Mouse (Mus musculus) kidney, embryonic 16.5 days (tissue): ENCODE measurements around the gene Snx22. TPM values are rescaled to one million over a fixed set of nuclear protein-coding genes. Genes with fewer than 3 reads are reported as not detected.

ENCODE experiments used
- ATAC-seq: fragments of 200-750 bp; cut with Nextera tagmentation; 2 replicates; pipeline ENCODE4 v1.8.0; 2017; ENCODE audit warnings: moderate TSS enrichment; ENCODE audit not compliant: low FRiP score, low TSS enrichment
- H3K27ac ChIP-seq: fragments of 300-500 bp; sonication (generic); 2 replicates; pipeline ENCODE4 v1.5.1; 2014; ENCODE audit warnings: low read length
- H3K27me3 ChIP-seq: fragments of 300-500 bp; sonication (generic); 2 replicates; pipeline ENCODE4 v1.6.1; 2014; ENCODE audit warnings: low read length, control low read depth, mixed read lengths; ENCODE audit not compliant: insufficient read depth
- H3K36me3 ChIP-seq: fragments of 300-500 bp; sonication (generic); 2 replicates; pipeline ENCODE4 v1.6.1; 2014; ENCODE audit warnings: low read length, control low read depth, mixed read lengths; ENCODE audit not compliant: insufficient read depth
- H3K4me1 ChIP-seq: fragments of 300-500 bp; sonication (generic); 2 replicates; pipeline ENCODE4 v1.6.1; 2014; ENCODE audit warnings: low read length, control low read depth, mixed read lengths; ENCODE audit not compliant: insufficient read depth
- H3K4me2 ChIP-seq: fragments of 300-500 bp; sonication (generic); replicated peaks from 2 replicates; pipeline ENCODE4 v1.6.1; 2014; ENCODE audit warnings: low read depth, low read length
- H3K4me3 ChIP-seq: fragments of 300-500 bp; sonication (generic); 2 replicates; pipeline ENCODE4 v1.5.1; 2014; ENCODE audit warnings: mild to moderate bottlenecking, low read length
- H3K9ac ChIP-seq: fragments of 300-500 bp; sonication (generic); replicated peaks from 2 replicates; pipeline ENCODE4 v1.6.1; 2014; ENCODE audit warnings: low read length
- H3K9me3 ChIP-seq: fragments of 300-500 bp; sonication (generic); 2 replicates; pipeline ENCODE4 v1.6.1; 2016; ENCODE audit warnings: low read length, control low read depth
- WGBS: fragments of 180-500 bp; shearing (Covaris S2); extraction: QIAGEN DNeasy Blood & Tissue Kit; methylation state at CpG from one replicate; pipeline ENCODE4 v1.1.7; 2014; 5-methylcytosine and 5-hydroxymethylcytosine counted together
- polyA plus RNA-seq: library from polyadenylated mRNA; unstranded; fragments of >200 nt; fragmentation: Nextera tagmentation; extraction: Ambion mirVana; gene quantifications from 2 replicates; pipeline ENCODE4 v1.2.1, GENCODE M21; 2015

Gene Snx22
- polyA plus RNA-seq, result 1.4 and 1.7 TPM in 2 replicates

DNA sequence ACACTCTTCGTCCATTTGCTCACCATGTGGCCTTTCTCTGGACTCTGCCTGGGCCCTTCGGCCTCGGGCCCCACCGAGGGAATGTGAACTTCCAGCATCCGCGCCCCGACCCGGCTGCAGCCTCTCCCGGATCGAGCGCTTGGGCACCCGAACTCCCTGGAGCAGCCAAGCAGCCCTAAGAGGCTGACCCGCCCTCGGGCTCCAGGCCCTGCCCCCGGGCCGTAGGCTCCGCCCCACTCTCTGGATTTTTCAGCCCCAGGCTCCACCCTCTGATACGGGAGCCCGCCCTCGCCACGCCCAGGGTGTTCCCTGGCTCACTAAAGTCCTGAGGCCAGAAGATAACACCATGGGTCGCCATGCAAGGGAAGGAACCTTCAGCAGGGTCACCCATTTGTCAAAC is at the start of gene Snx22:
Snx22 (minus strand) TSS at position 137 of the 400 bp plus-strand sequence.
- peak within 1 kb of the TSS; percentile 83 for H3K4me2 ChIP-seq
- H3K9me3 ChIP-seq, result no peaks in the 10 kb centered on the region
- WGBS, result 0% methylated on average over 22 of the region's 22 CpGs
- ATAC-seq, result peak; percentile 92
- H3K27ac ChIP-seq, result no peak within 1 kb of the TSS
- H3K27me3 ChIP-seq, result peaks cover 16% of the 10 kb centered on the region; the same call in 1 of the 2 replicates
- H3K4me1 ChIP-seq, result peaks cover 5% of the 10 kb centered on the region; the same call in 1 of the 2 replicates
- peak within 1 kb of the TSS; percentile 56 for H3K9ac ChIP-seq
- H3K4me3 ChIP-seq, result peak within 1 kb of the TSS; percentile 58
- H3K36me3 ChIP-seq, result peaks cover 23% of the 10 kb centered on the region

DNA sequence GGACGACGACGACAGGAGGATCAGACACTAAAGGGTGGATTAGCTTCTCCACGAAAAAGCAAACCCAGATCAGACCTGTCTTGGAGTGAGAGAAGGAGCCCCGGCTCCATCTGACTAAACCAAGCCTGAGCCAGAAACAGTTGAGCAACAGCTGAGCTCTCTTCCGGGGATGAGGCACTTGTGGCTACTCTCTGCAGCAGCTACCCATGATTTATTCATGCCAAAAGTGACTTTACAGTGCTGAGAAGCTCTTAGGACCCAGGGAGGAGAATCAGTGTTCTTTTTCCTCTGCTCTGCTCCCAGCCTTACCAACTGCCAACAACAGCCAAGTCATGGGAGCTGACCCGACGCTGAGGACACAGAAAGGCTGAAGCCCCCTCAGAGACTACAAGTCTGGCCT is 47.4 kb upstream of the Snx22 start:
- ATAC-seq, result no peak
- Histone ChIP-seq H3K36me3 (peaks cover 15% of the 10 kb centered on the region), H3K4me2 (no peak overlapping the region), H3K9ac (no peak overlapping the region), H3K9me3 (no peaks in the 10 kb centered on the region), H3K27me3 (no peaks in the 10 kb centered on the region), H3K4me3 (no peak overlapping the region), H3K27ac (peak overlapping the region; percentile 20; the same call in 1 of the 2 replicates), H3K4me1 (peaks cover 9% of the 10 kb centered on the region; the same call in 1 of the 2 replicates)
- WGBS, result 54% methylated on average over 8 of the region's 8 CpGs

DNA sequence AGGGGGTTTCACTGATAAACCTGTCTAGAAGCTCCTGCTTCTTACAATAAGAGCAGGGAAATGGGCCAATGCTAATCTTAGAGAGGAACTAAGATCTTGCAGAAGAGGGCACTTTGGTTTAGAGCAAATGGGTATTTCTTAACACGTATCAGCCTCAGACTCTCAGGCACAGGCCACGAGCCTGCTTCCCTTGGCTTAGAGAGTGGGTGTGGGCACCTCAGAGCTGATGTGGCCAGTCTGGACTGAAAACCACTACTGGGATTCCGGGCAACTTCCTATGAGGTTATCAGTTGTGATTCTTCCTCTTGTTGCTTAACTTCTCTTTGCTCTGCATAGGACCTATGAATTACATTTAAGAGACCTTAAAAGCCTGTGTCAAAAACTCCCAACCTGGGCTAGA is 44.8 kb upstream of the Snx22 start:
- no peak overlapping the region for H3K4me3 ChIP-seq
- no peak for ATAC-seq
- peaks cover 15% of the 10 kb centered on the region for H3K36me3 ChIP-seq
- H3K27ac ChIP-seq, result no peak overlapping the region
- H3K9me3 ChIP-seq, result no peaks in the 10 kb centered on the region
- H3K4me2 ChIP-seq, result no peak overlapping the region
- H3K27me3 ChIP-seq, result no peaks in the 10 kb centered on the region
- H3K9ac ChIP-seq, result no peak overlapping the region
- H3K4me1 ChIP-seq, result peaks cover 6% of the 10 kb centered on the region; the same call in 1 of the 2 replicates
- WGBS, result 90% methylated on average over 3 of the region's 3 CpGs

DNA sequence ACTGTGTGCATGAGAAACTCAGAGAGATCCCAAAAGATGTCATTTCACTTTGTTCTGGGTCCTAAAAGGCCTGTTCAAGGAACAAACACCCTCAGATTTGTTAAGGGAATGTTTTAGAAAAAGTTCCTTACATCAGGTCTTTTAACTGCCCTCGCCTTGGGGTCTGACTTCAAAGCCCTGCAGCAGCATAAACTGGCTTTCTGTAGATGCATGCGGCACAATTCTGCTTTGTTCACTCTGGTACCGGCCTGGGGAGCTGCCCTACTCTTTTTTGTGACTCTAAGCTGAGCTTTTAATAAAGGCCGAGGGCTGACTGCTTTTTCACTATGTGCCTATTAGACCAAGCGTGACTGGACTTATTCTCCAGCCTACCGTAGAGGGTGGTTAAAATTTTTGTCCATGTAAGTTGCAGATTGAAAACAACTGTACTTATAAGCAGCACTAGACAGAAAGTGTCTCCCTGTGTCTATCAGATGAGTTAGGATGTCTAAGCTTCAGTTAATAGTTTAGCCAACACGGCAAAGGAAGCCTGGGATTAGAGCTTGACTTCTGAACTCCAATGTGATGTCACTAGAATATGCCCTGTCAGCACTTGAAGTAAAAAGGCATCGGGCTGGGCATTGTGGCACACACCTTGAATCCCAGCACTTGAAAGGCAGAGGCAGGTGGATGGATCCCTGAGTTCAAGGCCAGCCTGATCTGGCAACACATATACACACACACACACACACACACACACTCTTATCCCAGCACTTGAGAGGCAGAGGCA is 41.3 kb upstream of the Snx22 start:
- 71% methylated on average over 8 of the region's 8 CpGs for WGBS
- H3K9me3 ChIP-seq, result no peaks in the 10 kb centered on the region
- H3K9ac ChIP-seq, result 0 out of 2 replicates have a peak overlapping the region, but pooled peaks have one; percentile 26
- peak overlapping the region; percentile 43 for H3K27ac ChIP-seq
- no peaks in the 10 kb centered on the region for H3K4me1 ChIP-seq
- H3K4me2 ChIP-seq, result no peak overlapping the region
- H3K27me3 ChIP-seq, result no peaks in the 10 kb centered on the region
- peaks cover 33% of the 10 kb centered on the region for H3K36me3 ChIP-seq
- H3K4me3 ChIP-seq, result no peak overlapping the region
- peak; percentile 57; the same call in 1 of the 2 replicates for ATAC-seq

DNA sequence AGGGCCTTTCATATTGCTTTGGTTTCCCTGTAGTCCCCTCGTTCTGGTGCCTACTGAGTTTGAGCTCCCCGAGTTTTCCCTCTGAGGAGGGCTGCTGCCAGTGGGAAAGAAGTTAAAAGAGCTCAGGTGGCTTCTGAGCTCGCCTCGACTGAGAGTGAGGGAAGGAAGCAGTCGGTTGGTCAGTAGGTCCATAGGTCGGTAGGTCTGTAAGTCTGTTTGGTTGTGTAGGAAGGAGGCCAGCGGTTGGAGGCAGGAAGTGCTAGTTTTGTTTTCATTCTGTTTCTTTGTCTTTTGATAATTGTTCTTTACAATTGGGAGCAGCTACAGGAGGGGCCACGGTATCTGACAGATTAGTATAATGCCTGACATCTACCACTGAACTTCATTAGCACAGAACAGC is 40.6 kb upstream of the Snx22 start:
- WGBS, result 58% methylated on average over 8 of the region's 8 CpGs
- H3K4me2 ChIP-seq, result no peak overlapping the region
- H3K36me3 ChIP-seq, result peaks cover 32% of the 10 kb centered on the region
- no peaks in the 10 kb centered on the region for H3K9me3 ChIP-seq
- ATAC-seq, result no peak
- H3K27me3 ChIP-seq, result no peaks in the 10 kb centered on the region
- H3K9ac ChIP-seq, result no peak overlapping the region
- H3K27ac ChIP-seq, result peak overlapping the region; percentile 43
- no peaks in the 10 kb centered on the region for H3K4me1 ChIP-seq
- H3K4me3 ChIP-seq, result no peak overlapping the region

DNA sequence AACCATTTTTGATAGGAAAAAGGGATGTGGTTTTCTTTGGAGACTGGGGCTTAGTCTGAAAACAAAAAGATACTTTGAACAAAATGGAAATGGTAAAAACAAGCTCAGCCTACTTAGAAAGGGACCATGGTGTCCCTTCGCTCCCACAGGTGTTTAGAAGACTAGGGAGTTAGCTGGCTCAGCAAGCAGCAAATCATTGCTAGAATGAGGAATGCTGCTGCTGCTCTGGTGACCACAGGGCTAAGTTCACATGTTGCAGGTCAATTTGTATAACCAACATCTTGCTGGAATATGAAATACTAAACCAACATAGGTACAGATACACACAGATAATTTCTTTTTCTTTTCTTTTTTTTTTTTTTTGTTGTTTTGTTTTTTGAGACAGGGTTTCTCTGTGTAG is 40.1 kb upstream of the Snx22 start:
- H3K36me3 ChIP-seq, result peaks cover 38% of the 10 kb centered on the region
- no peak overlapping the region for H3K4me3 ChIP-seq
- 97% methylated on average over 1 of the region's 1 CpGs for WGBS
- no peak for ATAC-seq
- no peak overlapping the region; the same call in 1 of the 2 replicates for H3K27ac ChIP-seq
- no peaks in the 10 kb centered on the region for H3K9me3 ChIP-seq
- H3K4me2 ChIP-seq, result no peak overlapping the region
- no peaks in the 10 kb centered on the region for H3K4me1 ChIP-seq
- no peak overlapping the region for H3K9ac ChIP-seq
- H3K27me3 ChIP-seq, result no peaks in the 10 kb centered on the region

DNA sequence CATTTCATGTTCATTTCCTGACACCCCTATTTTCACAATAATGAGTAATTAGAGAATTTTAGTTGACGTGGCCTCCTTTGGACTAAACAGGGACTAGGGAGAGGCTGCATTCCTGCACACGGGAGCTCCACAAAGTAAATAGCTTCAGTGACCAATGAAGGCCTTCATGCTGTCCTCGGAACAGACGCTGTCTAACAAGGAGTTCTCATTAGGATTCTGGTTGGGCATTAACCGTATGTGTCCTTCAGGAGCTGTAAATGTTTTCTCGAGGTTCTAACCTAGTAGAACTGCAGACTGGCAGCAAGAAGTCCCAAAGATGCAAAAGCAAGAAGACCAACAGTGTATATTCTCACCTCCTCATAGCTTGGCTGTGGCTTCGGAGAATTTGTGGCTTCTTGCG is 35.6 kb upstream of the Snx22 start:
- Histone ChIP-seq H3K9ac (no peak overlapping the region), H3K4me1 (no peaks in the 10 kb centered on the region), H3K27me3 (no peaks in the 10 kb centered on the region), H3K4me2 (no peak overlapping the region), H3K9me3 (no peaks in the 10 kb centered on the region), H3K36me3 (peaks cover 58% of the 10 kb centered on the region), H3K4me3 (no peak overlapping the region), H3K27ac (peak overlapping the region; percentile 7; the same call in 1 of the 2 replicates)
- WGBS, result 81% methylated on average over 8 of the region's 8 CpGs
- no peak for ATAC-seq

DNA sequence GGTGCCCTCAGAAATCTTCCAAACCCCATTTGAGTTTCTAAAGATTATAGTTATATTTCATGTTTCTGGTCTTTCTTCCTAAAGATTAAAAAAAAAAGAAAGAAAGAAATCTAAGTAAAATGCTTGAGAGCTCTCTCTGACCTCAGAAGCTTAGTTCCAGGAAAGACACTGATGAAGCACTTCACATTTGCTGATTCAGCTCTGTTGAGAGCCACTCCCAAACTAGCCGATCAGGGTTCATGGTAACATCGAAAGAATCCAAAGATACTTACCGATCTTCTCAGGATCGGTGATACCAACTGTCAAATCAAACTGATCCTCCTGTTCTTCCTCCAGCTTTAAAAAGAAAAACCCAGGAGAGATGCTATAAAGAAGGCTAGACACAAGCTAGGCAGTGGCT is 35.1 kb upstream of the Snx22 start:
- Histone ChIP-seq H3K9me3 (no peaks in the 10 kb centered on the region), H3K27me3 (no peaks in the 10 kb centered on the region), H3K4me1 (no peaks in the 10 kb centered on the region), H3K4me3 (no peak overlapping the region), H3K36me3 (peaks cover 58% of the 10 kb centered on the region), H3K9ac (no peak overlapping the region), H3K4me2 (no peak overlapping the region), H3K27ac (0 out of 2 replicates have a peak overlapping the region, but pooled peaks have one; percentile 13)
- 91% methylated on average over 4 of the region's 4 CpGs for WGBS
- ATAC-seq, result no peak

DNA sequence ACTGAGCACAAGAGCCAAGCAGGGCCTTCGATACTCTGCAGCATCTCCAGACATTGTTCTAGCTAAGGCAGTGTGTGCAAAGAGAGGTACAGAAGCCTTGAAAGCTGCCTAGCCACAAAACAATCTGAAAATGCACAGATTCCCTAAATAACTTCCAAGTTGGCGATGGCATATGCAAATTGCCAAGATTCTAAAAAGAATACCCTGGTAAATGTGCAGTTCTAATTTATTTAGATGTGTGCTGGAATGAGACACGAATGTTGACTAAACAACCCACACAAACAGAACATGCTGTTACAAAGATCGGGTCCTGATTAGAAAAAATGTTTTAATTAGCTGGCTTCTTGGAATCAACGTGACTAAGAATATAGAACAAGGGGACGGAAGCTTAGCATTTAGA is 33.1 kb upstream of the Snx22 start:
- no peak for ATAC-seq
- H3K27ac ChIP-seq, result no peak overlapping the region
- WGBS, result 91% methylated on average over 6 of the region's 6 CpGs
- no peaks in the 10 kb centered on the region for H3K27me3 ChIP-seq
- no peaks in the 10 kb centered on the region for H3K4me1 ChIP-seq
- H3K9ac ChIP-seq, result no peak overlapping the region
- peaks cover 53% of the 10 kb centered on the region for H3K36me3 ChIP-seq
- H3K4me2 ChIP-seq, result no peak overlapping the region
- no peaks in the 10 kb centered on the region for H3K9me3 ChIP-seq
- no peak overlapping the region for H3K4me3 ChIP-seq

DNA sequence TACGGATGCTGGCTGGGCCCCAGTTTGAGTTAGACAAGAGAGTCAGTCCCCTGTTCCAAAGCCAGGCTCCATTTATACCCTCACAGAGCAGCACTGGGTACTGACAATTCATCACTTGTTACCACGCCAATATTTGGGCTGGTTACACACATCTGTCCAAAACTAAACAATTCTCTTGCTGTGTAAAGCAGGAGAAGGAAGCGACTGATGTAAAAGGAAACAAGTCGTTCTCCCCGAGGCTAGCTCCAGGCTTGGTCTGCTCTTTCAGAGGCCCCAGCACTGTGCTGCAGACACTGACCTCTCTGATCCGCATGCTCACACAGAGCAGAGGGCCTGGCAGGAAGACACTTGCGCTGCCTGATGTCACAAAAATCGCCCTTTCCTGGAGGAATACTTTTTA is 32.1 kb upstream of the Snx22 start:
- Histone ChIP-seq H3K27ac (no peak overlapping the region), H3K9me3 (no peaks in the 10 kb centered on the region), H3K36me3 (peaks cover 57% of the 10 kb centered on the region), H3K9ac (no peak overlapping the region), H3K4me1 (no peaks in the 10 kb centered on the region), H3K4me3 (no peak overlapping the region), H3K4me2 (no peak overlapping the region), H3K27me3 (no peaks in the 10 kb centered on the region)
- ATAC-seq, result no peak
- 87% methylated on average over 8 of the region's 8 CpGs for WGBS
